21 mouse cellular contexts compared by ENCODE assay signal in genomic region chr11:21694087-21694486, GRCm38 (mm10).
DNase-seq lines count a peak whose midpoint lies in the region; ATAC-seq lines count a peak whose summit lies in the region.
"Had no signal": no experiment of that assay in that cellular context is flagged by ENCODE, and none has a peak within 500 bp of the region (broad histone marks: within the 10 kb centered on the region; RNA-seq: fewer than 3 reads in every experiment).

No protein-coding gene starts in this region.

- no peak overlapping the region for H3K4me3 ChIP-seq in forebrain, embryonic 12.5 days (replicated peaks)
- no peak overlapping the region for H3K4me3 ChIP-seq in forebrain, embryonic 11.5 days (ENCODE audit: low read depth, low read length)
- no peak overlapping the region for H3K4me3 ChIP-seq in forebrain, embryonic 16.5 days (replicated peaks; ENCODE audit: low read length)
- H3K4me3 ChIP-seq in forebrain, embryonic 10.5 days: no peak overlapping the region
- no peak overlapping the region for H3K4me3 ChIP-seq in midbrain, embryonic 16.5 days (ENCODE audit: low read depth, low read length)
- H3K4me3 ChIP-seq: heart, adult 2 months; hindbrain, embryonic 13.5 days; intestine, embryonic 15.5 days had no signal

- no peaks in the 10 kb centered on the region for H3K27me3 ChIP-seq in forebrain, embryonic 12.5 days
- no peaks in the 10 kb centered on the region for H3K27me3 ChIP-seq in forebrain, embryonic 11.5 days (ENCODE audit: control insufficient read depth, insufficient read depth, low read length)
- H3K27me3 ChIP-seq in forebrain, embryonic 16.5 days (replicated peaks; ENCODE audit: control insufficient read depth, insufficient read depth, low read length): no peaks in the 10 kb centered on the region
- no peaks in the 10 kb centered on the region for H3K27me3 ChIP-seq in forebrain, embryonic 10.5 days (ENCODE audit: poor library complexity, severe bottlenecking)
- H3K27me3 ChIP-seq in midbrain, embryonic 16.5 days (ENCODE audit: control insufficient read depth, insufficient read depth, low read depth, low read length): no peaks in the 10 kb centered on the region
- H3K27me3 ChIP-seq: hindbrain, embryonic 13.5 days; intestine, embryonic 15.5 days had no signal

- WGBS in forebrain, embryonic 12.5 days: 72% methylated on average over 6 of the region's 6 CpGs
- WGBS in forebrain, embryonic 11.5 days: 77% methylated on average over 6 of the region's 6 CpGs
- WGBS in forebrain, embryonic 16.5 days: 63% methylated on average over 6 of the region's 6 CpGs
- 89% methylated on average over 6 of the region's 6 CpGs for WGBS in forebrain, embryonic 10.5 days
- 37% methylated on average over 6 of the region's 6 CpGs for WGBS in midbrain, embryonic 16.5 days

- no peaks in the 10 kb centered on the region for H3K9me3 ChIP-seq in forebrain, embryonic 12.5 days
- H3K9me3 ChIP-seq in forebrain, embryonic 11.5 days (ENCODE audit: control insufficient read depth, low read length): no peaks in the 10 kb centered on the region
- no peaks in the 10 kb centered on the region for H3K9me3 ChIP-seq in forebrain, embryonic 16.5 days (ENCODE audit: control insufficient read depth, low read length)
- no peaks in the 10 kb centered on the region for H3K9me3 ChIP-seq in forebrain, embryonic 10.5 days
- H3K9me3 ChIP-seq in midbrain, embryonic 16.5 days (replicated peaks; ENCODE audit: control insufficient read depth, low read length, poor library complexity, severe bottlenecking): no peaks in the 10 kb centered on the region
- H3K9me3 ChIP-seq: hindbrain, embryonic 13.5 days; intestine, embryonic 15.5 days had no signal

- 0 out of 2 replicates have a peak, but pooled peaks have one; percentile 27 for ATAC-seq in forebrain, embryonic 12.5 days (ENCODE audit: low FRiP score)
- ATAC-seq in forebrain, embryonic 11.5 days (replicated peaks; ENCODE audit: low FRiP score): no peak
- 0 out of 2 replicates have a peak, but pooled peaks have one; percentile 43 for ATAC-seq in forebrain, embryonic 16.5 days
- ATAC-seq in midbrain, embryonic 16.5 days: peak; percentile 73; the same call in 1 of the 2 replicates
- ATAC-seq: activated CD4-positive, CD25-positive, alpha-beta regulatory T cell, adult 4 months; hindbrain, embryonic 16.5 days; intestine, embryonic 15.5 days had no signal

- H3K4me2 ChIP-seq in forebrain, embryonic 12.5 days: no peak overlapping the region
- no peak overlapping the region for H3K4me2 ChIP-seq in forebrain, embryonic 11.5 days (ENCODE audit: low read depth, low read length, severe bottlenecking)
- H3K4me2 ChIP-seq in forebrain, embryonic 16.5 days (ENCODE audit: low read length): no peak overlapping the region
- no peak overlapping the region for H3K4me2 ChIP-seq in midbrain, embryonic 16.5 days (ENCODE audit: low read length)
- H3K4me2 ChIP-seq: heart, embryonic 11.5 days; hindbrain, embryonic 13.5 days; intestine, embryonic 15.5 days had no signal

- H3K4me1 ChIP-seq in forebrain, embryonic 12.5 days: peaks cover 3% of the 10 kb centered on the region; the same call in 1 of the 2 replicates
- H3K4me1 ChIP-seq in forebrain, embryonic 11.5 days (replicated peaks; ENCODE audit: control insufficient read depth, insufficient read depth, low read length): no peaks in the 10 kb centered on the region
- H3K4me1 ChIP-seq in forebrain, embryonic 16.5 days (replicated peaks; ENCODE audit: control insufficient read depth, insufficient read depth, low read length): no peaks in the 10 kb centered on the region; the same call in 1 of the 2 replicates
- H3K4me1 ChIP-seq in forebrain, embryonic 10.5 days: no peaks in the 10 kb centered on the region; the same call in 1 of the 2 replicates
- H3K4me1 ChIP-seq in midbrain, embryonic 16.5 days (ENCODE audit: control insufficient read depth, insufficient read depth, low read length): no peaks in the 10 kb centered on the region
- H3K4me1 ChIP-seq: hindbrain, embryonic 13.5 days; intestine, embryonic 15.5 days had no signal

- H3K36me3 ChIP-seq in forebrain, embryonic 12.5 days (replicated peaks): no peaks in the 10 kb centered on the region
- no peaks in the 10 kb centered on the region for H3K36me3 ChIP-seq in forebrain, embryonic 11.5 days (ENCODE audit: control insufficient read depth, insufficient read depth, low read length)
- H3K36me3 ChIP-seq in forebrain, embryonic 16.5 days (ENCODE audit: control insufficient read depth, insufficient read depth): no peaks in the 10 kb centered on the region
- H3K36me3 ChIP-seq in forebrain, embryonic 10.5 days (replicated peaks): no peaks in the 10 kb centered on the region
- no peaks in the 10 kb centered on the region for H3K36me3 ChIP-seq in midbrain, embryonic 16.5 days (ENCODE audit: control insufficient read depth, insufficient read depth, low read length)
- H3K36me3 ChIP-seq: hindbrain, embryonic 13.5 days; intestine, embryonic 15.5 days had no signal

- H3K9ac ChIP-seq in forebrain, embryonic 12.5 days: no peak overlapping the region
- no peak overlapping the region for H3K9ac ChIP-seq in forebrain, embryonic 11.5 days (ENCODE audit: low read length)
- no peak overlapping the region for H3K9ac ChIP-seq in forebrain, embryonic 16.5 days (replicated peaks; ENCODE audit: low read depth, low read length)
- H3K9ac ChIP-seq in midbrain, embryonic 16.5 days (ENCODE audit: low read depth, low read length): no peak overlapping the region
- H3K9ac ChIP-seq: hindbrain, embryonic 13.5 days; intestine, embryonic 15.5 days had no signal

- DNase-seq in forebrain, embryonic 11.5 days (ENCODE audit: low spot score): no peak
- no peak for DNase-seq in forebrain, embryonic 10.5 days (ENCODE audit: extremely low spot score, low spot score)
- DNase-seq in retina, postnatal 1 day: peak; percentile 3
- DNase-seq in retina, embryonic 14.5 days (ENCODE audit: low spot score): no peak
- DNase-seq in heart, adult 9 months (ENCODE audit: low spot score in 2 of 2): no peak
- DNase-seq: adrenal gland, adult 8-10 months; adrenal gland, postnatal 25 days; cerebellum, adult 18-20 months; cerebellum, adult 9-10 months; cerebellum, postnatal 14 days; gastrocnemius, postnatal 10 days; gastrocnemius, postnatal 36 days; heart, adult 2 months had no signal

- H3K27ac ChIP-seq in forebrain, embryonic 12.5 days: no peak overlapping the region
- no peak overlapping the region for H3K27ac ChIP-seq in forebrain, embryonic 11.5 days (ENCODE audit: low read depth, low read length)
- no peak overlapping the region for H3K27ac ChIP-seq in forebrain, embryonic 16.5 days (ENCODE audit: low read length)
- H3K27ac ChIP-seq in forebrain, embryonic 10.5 days: no peak overlapping the region
- H3K27ac ChIP-seq in midbrain, embryonic 16.5 days (ENCODE audit: low read length): no peak overlapping the region
- H3K27ac ChIP-seq: heart, adult 2 months; hindbrain, embryonic 13.5 days; intestine, embryonic 15.5 days had no signal
